Mouse (Mus musculus): ENCODE results near the gene Dpep1.
"Not testable (repeated sequence)": the region's sequence is repeated elsewhere in the genome, so short reads cannot be mapped to it uniquely, and the experiment has no call there.

The Dpep1 gene

DNA sequence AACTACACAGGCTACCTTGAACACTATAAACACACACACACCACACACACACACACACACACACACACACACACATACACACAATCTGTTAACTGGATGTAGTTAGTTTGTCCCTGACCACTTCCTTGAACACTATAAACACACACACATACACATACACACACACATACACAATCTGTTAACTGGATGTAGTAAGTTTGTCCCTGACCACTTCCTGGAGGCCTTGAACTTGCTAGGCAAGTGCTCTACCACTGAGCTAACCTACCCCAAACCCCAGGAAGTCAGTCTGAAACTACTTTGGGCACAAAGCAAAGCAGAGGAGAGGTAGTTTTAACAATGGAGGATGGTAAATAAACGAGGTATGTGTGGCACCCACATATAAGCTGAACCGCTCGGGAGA is 17.5 kb downstream of the Dpep1 start:
- no peak for ATAC-seq (ENCODE audit: insufficient number of reproducible peaks, low FRiP score, low TSS enrichment)

DNA sequence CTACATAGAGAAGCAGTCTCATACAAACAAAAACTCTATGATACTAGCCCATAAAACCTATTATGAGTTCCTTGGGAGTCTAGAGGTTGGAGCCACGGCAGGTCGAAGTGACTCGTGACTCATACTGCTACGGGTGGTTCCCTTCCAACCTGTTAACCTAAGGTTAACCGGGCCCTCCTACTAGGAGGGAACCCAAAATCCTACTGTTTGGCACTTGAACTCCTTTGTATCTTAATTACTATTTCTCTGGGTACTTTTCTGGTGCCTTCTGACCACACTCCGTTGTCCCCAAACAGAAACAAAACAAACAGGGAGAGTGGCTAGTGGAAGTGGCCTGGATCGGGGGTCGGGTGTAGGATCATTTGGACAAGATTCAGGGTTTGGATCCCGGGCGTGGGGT is 25.8 kb downstream of the Dpep1 start:
- no peak for ATAC-seq (ENCODE audit: insufficient number of reproducible peaks, low FRiP score, low TSS enrichment)

DNA sequence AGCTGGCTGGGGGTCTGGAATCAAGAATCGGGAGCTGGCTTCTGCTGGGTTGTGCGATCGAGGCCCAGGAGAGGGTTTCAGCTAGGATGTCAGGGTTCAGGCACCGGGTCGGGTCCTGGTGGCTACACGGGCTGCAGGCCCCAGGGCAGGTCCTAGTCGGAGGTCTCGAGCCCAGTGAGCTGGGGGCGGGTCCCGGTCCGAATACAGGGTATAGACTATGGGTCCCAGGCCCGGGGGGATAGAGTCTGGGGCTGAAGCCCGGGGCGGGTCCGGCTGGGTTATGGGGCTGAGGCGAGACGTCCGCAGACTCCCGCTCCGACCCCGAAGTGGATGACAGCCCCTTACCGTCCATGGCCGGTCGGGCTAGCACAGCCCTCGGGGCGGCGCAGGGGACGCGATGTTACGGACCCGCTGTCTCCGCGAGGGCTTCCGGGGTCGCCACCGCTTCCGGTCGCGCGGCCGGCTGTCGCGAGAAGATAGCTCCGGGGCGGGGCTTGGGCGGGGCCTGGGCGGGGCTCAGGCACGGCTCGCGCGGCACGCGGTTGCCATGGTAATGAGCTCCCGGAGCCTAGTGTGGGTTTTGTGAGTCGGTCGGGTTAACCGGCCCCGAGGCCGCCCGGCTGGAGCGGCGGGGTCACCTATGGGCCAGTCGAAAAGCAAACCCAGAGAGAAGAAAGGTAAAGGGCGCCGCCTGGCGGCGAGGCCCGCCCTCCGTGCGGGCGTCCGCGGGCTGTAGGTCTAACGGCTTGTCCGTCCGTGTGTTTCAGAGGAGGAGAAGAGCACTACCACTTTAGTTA is 26.5 kb downstream of the Dpep1 start, which contains the start of the genes Chmp1a and Spata33:
Gene Chmp1a, minus strand, starts transcription at position 443 of the 797 bp plus-strand sequence.
Gene Spata33, plus strand, starts transcription at position 512 of the 797 bp plus-strand sequence.
- ATAC-seq (ENCODE audit: insufficient number of reproducible peaks, low FRiP score, low TSS enrichment): peak; percentile 78

DNA sequence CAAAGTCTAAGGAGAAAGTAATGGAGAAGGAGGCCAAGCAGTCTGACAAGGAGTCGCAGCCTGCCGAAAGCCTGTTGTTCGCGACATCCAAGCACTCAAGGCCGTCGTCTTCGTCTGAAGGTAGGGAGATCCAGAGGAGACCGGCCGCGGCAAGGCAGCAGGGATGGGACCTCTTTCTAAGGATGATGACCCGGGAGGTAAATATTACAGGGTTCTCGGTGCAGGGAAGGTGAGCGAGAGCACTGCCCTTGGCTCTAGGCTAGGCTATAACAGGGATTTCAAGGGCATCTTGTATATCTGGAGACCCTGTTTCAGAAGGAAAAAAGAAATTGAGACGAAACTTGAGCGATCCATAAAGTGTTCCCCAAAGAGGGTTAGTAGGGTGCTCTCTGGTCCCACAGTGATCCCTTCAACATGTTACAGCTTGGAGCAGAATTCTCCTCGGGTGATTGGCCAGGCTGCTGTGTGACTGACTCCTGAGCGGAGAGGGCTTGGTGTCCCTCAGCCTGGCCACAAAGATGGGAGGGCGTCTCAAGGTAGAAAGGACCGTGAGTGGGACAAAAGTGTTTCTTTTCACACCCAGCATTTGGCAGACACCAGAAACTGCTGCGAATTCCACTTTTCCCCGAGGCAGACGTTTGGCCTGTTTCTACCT is 27.2 kb downstream of the Dpep1 start:
- peak; percentile 27; the same call in 1 of the 2 replicates for ATAC-seq (ENCODE audit: insufficient number of reproducible peaks, low FRiP score, low TSS enrichment)

DNA sequence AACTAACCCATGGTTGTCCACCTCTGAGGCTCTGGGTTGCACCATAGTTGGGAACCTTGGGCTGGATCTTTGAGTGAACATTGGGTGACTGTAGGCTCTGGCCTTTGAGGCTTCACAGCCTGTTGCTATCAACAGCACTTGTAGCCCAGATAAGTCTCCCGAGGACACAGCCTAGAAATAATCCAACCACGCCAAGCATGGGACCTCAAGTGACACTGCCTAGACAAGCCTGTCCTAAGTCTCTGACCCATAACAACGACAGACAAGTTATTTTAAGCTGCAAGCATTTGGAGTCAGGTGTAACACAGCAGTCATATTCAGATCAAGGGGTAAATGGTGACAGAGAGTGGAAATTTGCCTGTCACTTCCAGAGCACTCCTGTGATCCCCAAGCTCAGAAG is 29.4 kb downstream of the Dpep1 start:
- no peak for ATAC-seq (ENCODE audit: insufficient number of reproducible peaks, low FRiP score, low TSS enrichment)

DNA sequence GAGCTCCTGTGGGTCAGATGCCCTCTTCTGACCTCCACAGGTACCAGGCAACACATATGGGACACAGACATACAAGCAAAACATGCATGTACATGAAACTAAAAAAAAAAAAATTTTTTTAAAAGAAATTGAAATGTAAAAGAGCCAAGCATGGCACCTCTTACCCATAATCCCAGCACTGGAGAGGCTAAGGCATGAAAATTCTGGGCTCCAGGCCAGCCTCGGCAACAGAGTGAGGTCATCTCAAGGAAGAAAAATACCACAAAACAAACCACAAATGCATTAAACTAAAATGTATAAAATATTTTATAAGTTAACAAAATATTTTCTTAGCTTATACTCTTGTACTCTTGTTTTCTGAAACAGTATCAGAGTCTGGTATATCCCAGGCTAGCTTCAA is 34.9 kb downstream of the Dpep1 start:
- no peak for ATAC-seq (ENCODE audit: insufficient number of reproducible peaks, low FRiP score, low TSS enrichment)

GRCm38 (mm10) chr8:123224278-123225266 is 38.5 kb downstream of the Dpep1 start, which contains the start of gene Cdk10:
Gene Cdk10, plus strand, starts transcription at chr8:123224842.
- ATAC-seq (ENCODE audit: insufficient number of reproducible peaks, low FRiP score, low TSS enrichment): peak; percentile 85; the same call in 1 of the 2 replicates

DNA sequence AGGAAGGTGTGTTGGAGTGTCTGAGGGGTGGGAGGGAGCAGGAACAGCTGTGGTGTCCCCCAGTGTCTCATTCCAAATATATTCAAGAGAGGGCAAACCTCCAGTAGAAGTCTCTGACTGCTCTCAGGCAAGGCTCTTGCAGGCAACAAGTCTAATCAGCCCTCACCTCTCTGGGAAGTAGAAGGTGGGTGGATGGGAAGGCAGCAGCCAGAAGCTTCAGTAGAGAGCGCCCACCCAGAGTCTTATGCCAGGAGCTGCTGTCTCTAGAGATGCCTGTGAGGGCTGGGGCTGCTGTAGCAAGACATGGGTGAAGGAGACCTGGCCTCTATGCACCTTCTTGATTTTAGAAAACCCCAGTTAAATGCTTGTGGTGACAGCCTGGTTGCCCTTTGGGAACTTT is 42.4 kb downstream of the Dpep1 start:
- no peak for ATAC-seq (ENCODE audit: insufficient number of reproducible peaks, low FRiP score, low TSS enrichment)

- not testable (repeated sequence) for ATAC-seq (ENCODE audit: insufficient number of reproducible peaks, low FRiP score, low TSS enrichment)
Observed at GRCm38 (mm10) chr8:123230326-123230725, 44.3 kb downstream of the Dpep1 start.

- ATAC-seq (ENCODE audit: insufficient number of reproducible peaks, low FRiP score, low TSS enrichment): no peak
Observed at GRCm38 (mm10) chr8:123231742-123232141, 45.7 kb downstream of the Dpep1 start.

GRCm38 (mm10) chr8:123232553-123232952 is 46.5 kb downstream of the Dpep1 start:
- no peak for ATAC-seq (ENCODE audit: insufficient number of reproducible peaks, low FRiP score, low TSS enrichment)

DNA sequence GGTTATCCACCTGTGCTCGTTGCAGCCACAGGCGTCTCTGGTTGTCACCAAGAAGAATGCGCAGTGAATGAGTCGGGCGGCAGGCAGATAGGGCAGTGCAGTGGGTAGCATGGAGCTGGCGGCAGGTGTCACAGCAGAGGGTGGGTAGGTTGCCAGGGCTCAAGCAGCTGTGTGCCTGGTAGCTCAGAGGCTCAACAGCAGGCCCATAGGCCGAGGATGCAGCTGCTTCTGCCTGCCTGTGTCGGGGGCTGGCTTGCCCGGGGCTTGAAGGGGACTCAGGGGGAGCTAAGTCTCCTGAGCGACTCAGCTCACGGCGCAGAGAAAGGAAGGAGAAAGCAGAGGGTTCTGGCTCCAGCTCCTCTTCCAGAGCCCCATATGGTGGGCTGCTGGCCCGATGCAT is 47.3 kb downstream of the Dpep1 start:
- no peak for ATAC-seq (ENCODE audit: insufficient number of reproducible peaks, low FRiP score, low TSS enrichment)

GRCm38 (mm10) chr8:123233760-123234159 is 47.7 kb downstream of the Dpep1 start:
- no peak for ATAC-seq (ENCODE audit: insufficient number of reproducible peaks, low FRiP score, low TSS enrichment)

DNA sequence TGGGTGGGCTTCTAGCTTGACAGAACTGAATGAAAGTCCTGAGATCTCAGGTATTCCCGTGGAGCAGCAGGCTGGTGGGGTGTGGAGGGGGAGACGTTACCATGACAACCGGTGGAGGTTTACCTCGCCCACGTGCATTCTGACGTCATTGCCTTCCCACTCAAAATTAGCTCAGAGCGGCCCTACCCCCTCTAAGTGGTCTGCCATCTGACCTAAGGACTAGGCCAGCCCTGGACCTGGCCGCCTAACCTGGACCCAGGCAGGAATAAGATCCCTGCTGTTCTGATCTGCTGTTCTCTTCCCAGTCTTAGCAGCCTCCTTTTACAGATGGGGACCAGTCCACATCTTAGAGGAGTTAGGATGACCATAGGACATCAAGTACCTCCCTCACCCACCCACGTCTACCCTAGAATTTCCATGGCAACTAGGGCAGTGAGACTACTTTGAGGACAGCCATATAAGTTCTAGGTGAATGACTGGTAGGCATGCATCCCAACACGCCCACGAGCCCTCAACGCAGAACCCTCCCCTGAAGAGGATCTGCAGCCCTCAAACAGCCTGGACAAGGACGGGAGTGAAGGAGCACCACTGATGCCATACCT is 49.0 kb downstream of the Dpep1 start:
- ATAC-seq (ENCODE audit: insufficient number of reproducible peaks, low FRiP score, low TSS enrichment): 0 out of 2 replicates have a peak, but pooled peaks have one; percentile 8

DNA sequence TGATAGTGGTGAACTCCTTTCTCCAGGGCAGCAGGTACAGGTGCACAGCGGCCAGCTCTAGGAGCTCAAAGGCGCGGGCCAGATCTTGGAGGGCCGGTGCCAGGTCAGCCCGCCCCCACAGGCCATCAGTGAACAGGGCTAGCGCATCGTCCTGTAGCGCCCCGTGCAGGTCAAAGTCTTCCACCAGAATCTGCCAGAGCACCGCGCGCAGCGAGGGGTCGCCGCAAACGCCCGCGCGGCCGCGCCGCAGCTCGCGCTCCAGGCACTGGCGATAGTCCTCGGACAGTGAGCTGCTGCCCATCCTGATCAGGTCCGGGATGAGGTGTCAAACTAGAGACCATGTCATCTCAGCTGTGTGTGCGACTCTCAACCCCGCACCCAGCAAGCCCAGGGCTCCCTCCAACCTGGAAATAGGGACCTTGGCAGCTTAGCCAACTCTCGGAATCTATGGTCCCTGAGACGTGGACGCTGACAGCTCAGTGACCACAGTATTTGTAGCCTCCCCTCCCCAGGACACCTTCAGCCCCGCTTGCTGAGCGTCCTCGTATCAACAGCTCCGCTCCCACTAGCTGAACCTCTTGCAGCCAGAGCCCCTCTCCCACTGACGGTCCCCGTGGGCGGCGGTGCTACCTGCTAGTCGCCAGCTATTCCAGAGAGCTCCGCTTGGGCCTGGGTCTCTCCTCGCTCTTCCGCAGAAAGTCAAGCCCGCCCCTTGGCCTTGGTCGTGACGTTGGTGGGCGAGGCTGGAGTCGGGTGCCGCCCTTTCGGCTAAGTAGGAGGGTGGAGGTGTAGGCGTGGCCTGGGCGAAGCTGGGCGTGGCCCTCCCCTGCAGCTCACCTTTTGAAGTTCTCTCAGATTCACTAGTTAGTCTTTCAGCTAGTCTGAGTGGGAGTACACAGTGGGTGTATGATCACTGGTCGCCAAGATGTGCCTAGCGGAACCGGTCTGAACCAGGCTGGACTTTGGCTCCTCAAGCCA is 49.8 kb downstream of the Dpep1 start, which contains the start of gene Spata2l:
Gene Spata2l, minus strand, starts transcription at position 714 of the 978 bp plus-strand sequence.
- ATAC-seq (ENCODE audit: insufficient number of reproducible peaks, low FRiP score, low TSS enrichment): peak; percentile 73

DNA sequence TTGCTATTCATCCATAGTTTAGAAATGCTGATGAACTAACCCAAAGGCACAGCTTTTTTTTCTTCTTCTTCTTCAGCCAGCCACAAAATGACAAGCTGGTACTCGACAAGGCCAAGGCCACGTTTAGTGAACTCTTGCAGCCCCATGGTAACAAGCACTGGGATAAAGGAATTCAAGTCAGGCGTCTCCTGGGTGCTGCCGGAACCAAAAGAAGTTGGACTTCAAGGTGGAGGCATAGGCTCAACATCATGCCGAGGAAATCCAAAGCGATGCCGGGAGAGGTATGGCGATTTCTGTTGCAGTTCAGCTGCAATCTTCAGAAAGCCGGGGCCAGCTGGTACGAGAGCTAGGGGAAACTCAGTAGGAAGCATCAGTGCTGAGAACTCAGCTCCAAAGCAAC is 53.4 kb downstream of the Dpep1 start:
- ATAC-seq (ENCODE audit: insufficient number of reproducible peaks, low FRiP score, low TSS enrichment): no peak

- ATAC-seq (ENCODE audit: insufficient number of reproducible peaks, low FRiP score, low TSS enrichment): no peak
Observed at GRCm38 (mm10) chr8:123242107-123242923, 56.3 kb downstream of the Dpep1 start.

DNA sequence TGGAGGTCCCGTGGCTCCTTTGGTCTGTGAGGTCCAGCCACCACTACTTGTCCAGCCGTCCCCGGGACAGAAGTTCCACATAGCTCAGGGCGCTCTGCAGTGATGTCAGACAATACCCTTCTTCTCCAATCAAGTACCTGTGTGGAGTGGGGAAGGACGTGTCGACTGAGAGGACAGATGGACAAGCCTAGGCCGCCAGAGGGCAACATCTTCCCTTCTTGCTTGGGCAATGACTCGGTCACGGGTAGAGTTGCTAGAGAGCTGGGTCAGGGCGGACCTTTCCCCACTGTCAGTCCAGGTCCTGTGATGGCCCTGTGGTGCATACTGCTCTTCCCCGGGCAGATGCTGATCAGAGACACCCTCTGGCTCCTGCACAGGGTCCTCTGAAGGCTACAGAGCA is 57.0 kb downstream of the Dpep1 start:
- no peak for ATAC-seq (ENCODE audit: insufficient number of reproducible peaks, low FRiP score, low TSS enrichment)

All from cerebellum, adult (tissue).